Mouse (Mus musculus) right cerebral cortex, postnatal 10 days (tissue): ENCODE measurements at regions not wholly inside any gene's neighbourhood (a gene's known extent, or its start where the extent isn't known, plus 50 kb on each side); places are given as distances from the start of the nearest gene placed in this dataset.

Source experiments
- DNase-seq, 2 experiments: peaks; one replicate each; pipeline ENCODE4 v3.0.0; 2021; ENCODE audit warnings: low spot score in 2 of 2

GRCm38 (mm10) chr3:8367659-8367969, 1242.3 kb downstream of the Zfp704 start:
- no peak for DNase-seq

GRCm38 (mm10) chr3:8366907-8367658, 1242.8 kb downstream of the Zfp704 start:
- peak; percentile 19 to 22 for DNase-seq
